Mouse (Mus musculus): Measurements from ENCODE around the gene Cers5.
"Not testable (repeated sequence)": the region's sequence is repeated elsewhere in the genome, so short reads cannot be mapped to it uniquely, and the experiment has no call there.

Cers5 gene

DNA sequence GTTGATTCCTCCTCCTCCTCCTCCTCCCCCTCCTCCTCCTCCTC, at the start of gene Cers5:
Gene Cers5 (minus strand): TSS at position 5 of the 44 bp plus-strand sequence.
- not testable (repeated sequence) for DNase-seq

DNA sequence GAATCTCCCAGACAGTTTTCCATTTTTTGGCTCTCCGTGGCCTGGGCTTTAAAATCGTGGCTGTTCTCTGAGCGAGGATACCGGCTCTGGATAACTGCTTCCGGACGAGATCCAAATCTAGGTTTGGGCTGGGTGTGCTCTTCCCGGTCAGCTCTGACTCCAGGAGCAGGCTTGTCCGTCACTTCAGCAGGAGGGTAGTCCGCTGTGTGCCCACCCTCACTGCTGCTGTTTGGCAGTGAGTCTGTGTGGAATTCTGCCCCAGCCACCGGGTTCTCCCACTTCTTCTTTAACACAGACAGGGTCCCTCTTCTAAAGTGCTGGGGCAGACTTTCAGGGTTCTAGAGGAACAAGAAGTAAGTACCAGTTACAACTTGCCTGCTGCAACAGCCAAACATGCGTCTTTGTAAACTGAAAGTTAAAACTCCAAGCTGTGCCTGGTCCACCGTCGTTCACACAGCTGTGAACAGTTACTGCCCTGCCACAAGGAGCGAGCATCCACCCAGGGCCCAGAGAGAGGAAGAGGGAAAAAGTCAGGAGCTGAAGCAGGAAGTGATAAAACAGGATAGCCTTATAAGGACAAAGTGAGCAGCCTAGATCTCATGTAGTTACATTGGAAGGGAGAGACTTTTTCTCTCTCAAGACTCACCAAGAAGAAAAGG, 47.1 kb upstream of the Cers5 start:
- DNase-seq, result no peak

DNA sequence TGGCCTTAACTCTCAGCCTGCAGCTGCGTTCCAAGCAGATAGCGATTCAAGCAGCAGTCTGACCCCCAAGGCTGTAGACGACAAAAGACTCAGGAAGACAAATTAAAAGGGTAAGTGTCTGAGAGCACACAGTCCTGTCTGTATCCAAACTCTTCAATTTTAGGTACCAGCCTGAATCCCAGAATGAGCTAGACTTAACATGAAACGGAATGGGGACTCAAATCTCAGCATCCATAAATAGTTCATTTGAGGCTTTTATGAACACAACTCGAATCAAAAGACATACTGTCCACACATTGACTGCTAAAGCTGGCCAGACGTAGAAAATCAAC, 46.4 kb upstream of the Cers5 start:
- DNase-seq, result no peak

DNA sequence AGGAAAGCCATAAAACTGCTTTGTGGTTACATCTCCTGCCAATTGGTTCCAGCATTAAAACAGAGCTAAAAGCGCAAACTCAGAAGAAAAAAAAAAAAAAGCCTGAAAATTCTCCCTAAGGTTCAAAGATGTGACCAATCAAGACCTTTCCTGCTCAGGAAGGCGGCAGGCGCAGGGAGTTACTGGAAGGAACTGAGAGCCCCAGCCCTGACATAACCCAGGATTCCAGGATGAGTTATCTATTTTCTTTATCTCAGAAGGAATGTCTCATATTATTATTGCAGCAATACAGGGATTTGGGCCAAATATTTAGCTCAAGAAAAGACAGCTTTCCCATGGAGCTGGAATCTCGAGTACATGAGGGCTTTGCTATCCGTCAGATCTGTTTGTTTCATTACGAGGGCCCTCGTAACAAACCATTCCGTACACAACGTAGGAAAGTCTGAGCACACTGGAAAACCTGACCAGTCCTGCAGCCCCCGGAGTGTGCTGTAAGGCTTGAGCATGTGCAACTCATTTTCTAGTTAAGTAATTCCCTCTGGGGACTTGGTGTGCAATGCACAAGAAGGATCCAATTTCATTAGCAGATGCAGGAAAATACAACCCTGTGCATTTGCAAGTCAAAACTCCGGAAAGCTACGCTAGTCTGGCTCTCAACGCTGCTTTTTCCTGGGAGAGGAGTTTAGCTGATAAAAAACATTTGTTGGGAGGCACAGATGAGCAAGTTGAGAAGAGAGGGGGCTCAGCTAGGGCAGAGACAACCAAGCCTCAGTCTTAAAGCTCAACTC, 45.8 kb upstream of the Cers5 start:
- DNase-seq, result no peak

DNA sequence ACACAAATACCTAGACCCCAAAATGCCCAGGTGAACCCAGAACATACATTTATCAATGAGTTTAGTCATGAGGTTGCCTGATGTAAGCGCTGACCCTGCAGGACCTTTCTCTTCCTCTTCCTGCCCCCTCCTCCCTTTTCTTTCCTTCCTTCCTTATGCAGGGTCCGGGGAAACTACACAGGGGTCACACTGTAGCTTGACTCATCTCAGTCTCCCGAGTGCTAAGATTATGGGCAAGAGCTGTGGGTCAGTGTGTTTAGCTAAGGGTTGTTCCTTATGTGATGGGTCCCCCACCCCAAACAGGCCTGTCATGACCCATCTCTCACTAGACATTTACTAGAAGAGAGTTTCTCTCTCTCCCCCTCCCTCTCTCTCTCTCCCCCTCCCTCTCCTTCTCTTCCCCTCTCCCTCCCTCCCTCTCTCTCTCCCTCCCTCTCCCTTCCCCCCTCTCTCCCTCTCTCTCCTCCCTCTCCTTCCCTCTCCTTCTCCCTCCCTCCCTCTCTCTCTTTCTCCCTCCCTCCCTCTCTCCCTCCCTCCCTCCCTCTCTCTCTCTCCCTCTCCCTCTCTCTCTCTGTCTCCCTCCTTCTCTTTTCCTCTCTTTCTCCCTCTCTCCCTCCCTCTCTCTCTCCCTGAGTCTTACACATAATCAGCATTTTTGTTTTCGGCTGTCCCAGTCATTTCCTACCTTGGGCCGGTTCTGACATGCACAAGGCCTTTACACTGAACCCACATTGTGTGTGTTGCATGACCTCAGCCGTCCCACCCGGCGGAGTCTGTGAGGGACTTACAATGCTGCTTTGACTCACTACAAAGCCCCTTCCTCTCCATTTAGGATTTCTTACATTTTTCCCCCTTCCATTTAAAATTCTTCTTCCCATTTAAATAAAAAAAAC, 44.9 kb upstream of the Cers5 start:
- no peak for DNase-seq

DNA sequence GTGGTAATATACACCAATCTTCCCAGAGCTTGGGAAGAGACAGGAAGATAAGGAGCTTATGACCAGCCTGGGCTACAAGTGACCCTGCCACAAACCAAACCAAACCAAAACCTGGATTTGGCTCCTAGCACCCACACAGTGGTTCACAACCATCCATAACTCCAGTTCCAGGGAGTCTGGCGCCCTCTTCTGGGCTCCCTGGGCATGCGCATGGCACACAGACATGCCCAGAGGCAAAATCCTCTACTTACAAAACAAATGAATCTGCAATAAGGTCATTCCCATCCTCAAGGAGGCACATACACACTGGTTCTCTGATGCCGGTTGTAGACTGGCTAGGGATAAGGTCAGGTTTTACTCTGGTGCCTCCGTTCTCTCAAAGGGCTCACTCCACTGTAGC, 43.3 kb upstream of the Cers5 start:
- DNase-seq, result no peak

DNA sequence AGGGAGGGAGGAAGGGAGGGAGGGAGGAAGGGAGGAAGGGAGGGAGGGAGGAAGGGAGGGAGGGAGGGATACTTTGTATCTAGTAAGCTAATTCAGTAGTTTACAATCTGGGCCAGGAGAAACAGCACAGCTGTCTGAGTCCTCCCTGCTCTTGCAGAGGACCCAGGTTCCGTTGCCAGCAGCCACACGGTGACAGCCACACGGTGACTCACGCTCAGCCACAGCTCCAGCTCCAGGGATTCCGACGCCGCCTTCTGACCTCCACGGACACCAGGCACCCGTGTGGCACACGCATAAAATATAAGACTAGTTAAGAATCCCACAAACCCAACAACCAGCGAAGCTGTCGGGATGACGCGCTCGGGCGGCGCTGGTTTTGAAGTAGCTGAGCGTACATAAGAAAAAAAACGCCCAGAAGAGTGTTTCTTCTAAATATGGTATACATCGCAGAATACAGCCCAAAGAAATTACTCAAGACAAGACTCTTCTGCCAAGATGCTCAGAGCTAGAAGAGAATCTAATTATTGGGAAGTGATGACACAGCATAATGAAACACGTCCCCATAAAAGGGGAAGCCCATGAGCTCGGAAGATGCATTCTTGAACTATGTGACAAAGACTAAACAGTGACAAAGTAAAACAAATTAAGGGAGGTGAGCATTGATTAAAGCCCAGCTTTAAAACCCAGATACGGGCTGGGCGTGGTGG, 42.0 kb upstream of the Cers5 start:
- DNase-seq, result no peak

DNA sequence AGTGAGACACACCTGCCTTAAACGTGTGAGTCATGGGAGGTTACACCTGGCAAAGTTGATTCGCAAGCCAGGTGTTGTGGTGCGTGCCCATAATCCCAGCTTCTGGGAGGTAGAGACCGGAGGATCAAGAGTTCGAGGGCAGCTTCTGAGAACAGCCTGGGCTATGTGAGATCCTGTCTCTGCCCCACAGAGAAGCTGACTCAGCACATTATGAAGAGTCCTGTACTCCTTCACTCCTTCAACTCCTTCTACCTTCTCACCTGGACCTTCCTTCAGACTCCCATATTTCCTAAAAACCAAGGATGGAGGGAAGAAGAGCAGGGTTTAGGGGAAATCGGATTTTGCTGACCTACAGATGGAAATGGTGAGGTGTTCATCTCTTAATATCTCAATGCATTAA, 41.0 kb upstream of the Cers5 start:
- DNase-seq, result no peak

DNA sequence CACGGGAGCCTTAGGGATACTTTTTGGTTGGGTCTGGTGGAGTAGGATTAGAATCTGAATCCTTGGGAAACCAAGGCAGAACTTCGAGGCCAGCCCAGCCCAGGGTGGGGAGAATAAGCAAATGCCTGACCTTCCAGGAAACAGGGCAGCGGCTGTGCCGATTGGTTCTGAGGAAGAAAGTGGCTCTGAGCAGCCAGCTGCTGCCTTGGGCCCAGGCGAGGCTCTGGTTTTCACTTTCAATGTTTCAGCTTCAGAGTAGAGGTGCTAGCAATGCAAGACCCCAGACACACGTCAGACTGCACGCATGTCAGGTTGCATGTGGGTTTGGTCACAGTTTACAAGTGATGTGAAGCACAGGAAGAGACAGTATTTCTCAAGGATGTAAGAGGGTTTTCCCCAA, 39.4 kb upstream of the Cers5 start:
- no peak for DNase-seq

DNA sequence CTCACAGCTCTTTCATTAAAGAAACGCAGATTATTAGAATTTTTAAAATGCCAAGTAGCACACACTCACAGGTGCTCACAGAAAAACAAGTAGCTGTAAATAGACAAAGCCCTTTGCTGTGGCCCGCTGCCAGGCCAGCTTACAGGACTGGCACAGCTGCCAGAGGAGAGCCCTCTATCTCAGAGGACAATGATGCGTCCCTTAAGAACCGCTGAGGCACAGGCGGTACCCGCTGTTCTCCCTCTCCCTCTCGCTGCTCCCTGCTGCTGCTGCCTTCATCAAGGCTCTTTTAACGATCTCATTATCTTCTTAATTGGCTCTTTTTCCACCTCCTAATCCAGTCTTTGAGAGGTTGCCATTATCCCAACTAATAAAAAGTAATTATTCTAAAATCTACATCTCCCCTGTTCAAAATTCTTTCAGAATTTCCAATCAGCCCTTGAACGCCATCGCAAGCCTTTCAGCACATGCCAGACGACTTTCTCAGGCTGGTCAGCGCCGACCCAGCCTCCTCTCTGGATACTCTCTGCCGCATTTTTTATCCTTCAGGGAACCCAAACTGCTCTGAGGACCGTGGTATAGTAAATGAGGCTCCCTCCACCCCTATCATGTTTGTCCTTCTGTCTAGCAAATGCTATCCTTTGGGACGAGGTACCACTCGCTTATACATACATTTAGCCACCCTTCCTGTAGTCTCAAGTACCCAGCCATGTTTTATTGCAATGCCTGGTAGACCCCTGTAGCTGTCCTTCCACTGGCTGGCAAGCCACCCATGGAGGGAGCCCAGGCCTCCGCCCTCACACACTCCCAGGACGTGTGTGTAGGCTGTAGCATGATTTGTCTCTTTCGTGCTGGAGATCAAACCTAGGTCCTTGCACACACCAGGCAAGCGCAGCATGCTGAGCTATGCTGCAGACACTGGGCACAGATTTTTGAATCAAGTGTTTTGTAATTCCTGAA, 35.4 kb upstream of the Cers5 start:
- DNase-seq, result peak in 1 of 2 experiments; percentile 46

DNA sequence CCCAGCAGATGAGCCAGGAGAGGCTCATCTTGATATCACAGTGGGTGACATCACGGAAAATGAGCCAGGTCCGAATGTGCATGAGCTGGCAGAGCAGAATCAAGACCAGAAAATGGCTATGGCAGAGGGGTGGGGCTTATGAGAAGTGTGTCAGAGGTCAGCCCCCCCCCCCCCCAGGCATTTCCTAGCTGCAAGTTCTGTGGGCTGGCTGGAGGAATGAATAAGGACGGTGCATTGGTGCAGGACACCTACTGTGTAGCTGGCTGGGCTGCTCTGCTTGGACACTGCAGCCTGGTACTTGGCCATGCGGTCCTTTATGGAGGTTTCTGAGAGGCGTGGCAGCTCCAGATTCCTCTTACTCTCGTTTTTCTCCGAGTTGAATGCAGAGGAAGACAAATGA, 33.5 kb upstream of the Cers5 start:
- no peak for DNase-seq

DNA sequence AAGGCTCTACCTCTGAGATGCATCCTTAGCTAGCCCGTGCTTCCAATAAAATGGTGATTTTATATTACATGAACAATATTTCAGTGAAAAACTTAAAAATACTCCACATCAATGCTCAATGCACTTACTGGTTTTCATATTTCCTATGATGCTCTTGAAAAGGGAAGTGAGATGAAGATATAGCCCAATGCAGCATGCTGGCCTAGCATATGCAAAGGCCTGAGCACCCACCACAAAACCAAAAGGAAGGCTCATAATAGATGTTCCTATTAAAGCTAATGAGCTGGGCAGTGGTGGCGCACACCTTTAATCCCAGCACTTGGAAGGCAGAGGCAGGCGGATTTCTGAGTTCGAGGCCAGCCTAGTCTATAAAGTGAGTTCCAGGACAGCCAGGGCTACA, 33.0 kb upstream of the Cers5 start:
- no peak for DNase-seq

DNA sequence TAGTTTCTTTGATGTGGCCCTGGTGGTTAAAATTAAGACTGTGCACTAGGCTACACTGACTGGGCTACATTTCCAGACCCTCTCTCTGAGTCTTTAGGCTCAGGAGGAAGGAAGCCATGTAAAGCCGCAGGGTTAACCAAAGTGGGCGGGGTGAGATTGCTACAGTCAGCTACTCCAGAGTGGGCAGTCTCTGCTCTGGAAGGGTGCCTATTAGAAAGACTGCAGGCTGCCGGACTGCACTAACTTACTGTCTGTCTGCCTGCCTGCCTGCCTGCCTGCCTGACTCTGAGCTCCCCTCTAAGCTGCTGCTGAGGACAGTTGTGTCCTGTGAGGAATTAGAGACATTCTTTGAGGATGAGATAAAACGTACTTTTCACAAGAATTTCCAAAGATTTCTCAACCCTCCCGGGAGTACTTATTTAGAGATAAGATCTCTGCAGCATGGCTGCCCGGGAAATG, 30.5 kb upstream of the Cers5 start:
- no peak for DNase-seq

DNA sequence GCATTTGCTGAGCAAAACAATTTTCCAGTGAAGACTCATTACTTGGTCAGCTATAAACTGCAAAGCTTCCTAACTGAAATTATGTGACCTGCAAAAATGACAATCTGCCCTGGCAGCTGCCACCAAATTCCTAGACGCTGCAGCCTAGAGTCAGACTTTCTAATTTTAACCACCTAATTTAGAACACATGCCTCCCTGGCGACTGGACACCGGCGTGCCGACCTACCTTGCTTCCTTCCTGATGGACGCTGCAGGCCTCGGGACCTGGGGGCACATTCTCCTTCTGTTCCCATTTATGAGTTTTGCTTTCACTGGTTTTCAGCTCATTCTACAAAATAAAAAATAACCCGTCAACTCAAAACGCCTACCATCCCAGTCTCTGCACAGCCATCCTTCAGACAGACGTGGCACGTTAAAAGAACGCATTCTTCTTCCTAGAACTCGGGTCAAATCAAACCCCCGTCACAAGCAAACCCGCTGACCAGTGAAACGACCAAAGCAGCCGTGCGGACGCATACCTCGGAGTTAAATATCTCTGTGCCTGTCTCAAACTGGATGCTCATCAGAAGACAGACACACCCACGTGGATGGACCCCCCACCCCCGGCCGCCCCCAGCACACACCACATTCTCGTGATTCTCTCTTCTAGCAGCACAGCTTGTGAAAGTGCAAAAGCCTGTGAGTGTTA, 29.3 kb upstream of the Cers5 start:
- peak; percentile 66 to 75 for DNase-seq

DNA sequence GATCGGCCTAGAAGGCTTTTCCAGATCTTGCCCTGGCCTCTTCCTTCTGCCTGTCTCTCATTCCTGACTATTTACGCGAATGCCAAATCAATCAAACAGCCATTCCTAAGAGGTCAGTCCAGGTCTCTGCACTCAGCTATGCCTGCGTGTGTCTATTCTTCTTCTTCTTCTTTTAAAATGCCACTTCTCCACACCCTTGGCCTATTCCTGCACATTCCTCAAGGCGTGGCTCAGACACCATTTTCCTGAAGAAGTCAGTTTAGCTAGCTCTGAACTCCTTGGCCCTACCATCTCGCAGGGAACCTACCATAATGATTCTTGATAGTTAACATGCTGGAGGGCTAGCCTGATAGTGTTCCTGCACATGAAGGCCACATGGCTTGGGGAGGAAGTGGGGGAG, 27.0 kb upstream of the Cers5 start:
- no peak for DNase-seq

DNA sequence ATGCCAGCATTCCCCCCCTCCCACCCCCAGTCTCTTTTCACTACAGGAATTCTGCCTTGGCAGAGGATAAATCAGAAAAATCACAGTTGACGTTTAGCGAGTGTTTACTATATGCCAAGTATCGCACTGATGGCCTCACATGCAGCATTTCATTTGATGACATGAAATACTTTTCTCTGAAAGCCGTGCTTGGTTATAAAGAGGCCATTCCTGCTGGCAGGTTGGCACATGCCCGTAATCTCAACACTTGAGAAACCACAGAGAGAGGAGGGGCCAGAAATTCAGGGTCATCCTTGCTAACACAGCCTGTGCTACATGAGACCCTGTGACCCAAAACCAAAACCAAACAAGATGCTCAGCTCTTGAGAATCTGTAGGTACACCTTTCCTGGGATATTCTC, 25.2 kb upstream of the Cers5 start:
- no peak for DNase-seq

DNA sequence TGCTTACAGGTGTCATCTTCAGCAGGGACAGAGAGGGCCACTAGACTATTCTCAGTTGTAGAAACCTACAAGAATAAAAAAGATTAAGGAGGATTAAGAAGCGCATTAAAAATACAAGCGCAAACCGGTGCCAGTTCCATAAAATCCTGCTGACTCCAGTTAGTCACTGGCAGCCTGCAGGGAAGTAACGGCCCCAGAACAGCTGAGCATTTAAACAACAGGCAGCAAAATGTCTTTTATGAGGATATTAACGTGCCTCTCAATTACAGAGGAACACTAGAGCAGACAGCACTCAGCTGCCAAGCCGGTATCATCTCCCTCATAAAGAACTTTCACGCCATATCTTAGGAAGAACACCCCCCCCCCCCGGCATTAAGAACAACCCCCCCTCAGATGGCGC, 24.1 kb upstream of the Cers5 start:
- DNase-seq, result no peak

DNA sequence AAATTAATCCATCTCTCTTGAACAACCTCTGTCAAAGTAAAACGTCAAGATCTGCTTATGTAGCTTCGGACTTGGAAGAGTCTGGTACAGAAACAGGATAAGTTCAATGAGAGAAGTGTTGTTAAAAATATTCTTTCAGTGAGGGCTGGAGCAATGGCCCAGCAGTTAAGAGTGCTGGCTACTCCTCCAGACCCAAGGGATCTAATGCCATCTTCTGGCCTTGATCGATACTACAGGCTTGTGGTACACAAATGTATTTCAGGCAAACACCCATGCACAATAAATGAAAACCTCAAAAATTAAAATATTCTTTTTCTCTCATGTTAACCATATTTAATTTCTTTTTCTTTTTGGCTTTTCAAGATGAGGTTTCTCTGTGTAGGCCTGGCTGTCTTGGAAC, 23.4 kb upstream of the Cers5 start:
- peak in 1 of 2 experiments; percentile 61 for DNase-seq

DNA sequence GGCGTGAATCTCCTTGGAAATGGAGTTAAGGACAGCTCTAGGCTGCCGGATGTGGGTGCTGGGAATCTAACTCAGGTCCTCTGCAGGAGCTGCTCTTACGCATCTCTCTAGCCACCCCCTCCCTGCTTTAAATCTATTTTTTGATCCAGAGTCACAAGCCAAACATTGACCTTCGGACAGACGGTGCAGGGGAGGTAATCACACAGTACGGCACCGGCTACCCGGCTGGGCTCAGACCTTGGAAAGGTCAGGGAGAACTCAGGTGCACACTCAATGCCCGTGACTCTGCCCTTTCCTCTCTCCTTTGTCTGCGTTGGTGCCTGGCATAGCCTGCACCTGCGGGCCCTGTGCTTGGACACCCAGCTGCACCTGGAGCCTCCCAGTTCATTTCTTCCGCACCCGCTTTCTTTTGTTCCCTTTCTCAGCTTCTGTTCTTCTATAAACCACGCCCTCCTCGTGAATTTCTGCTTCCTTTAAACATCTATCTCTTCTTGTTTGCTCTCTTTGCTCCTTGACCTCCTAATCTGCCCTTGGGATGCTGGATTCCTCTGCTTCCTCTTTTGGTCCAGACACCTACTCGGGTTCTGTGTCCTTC, 19.6 kb upstream of the Cers5 start:
- DNase-seq, result no peak

DNA sequence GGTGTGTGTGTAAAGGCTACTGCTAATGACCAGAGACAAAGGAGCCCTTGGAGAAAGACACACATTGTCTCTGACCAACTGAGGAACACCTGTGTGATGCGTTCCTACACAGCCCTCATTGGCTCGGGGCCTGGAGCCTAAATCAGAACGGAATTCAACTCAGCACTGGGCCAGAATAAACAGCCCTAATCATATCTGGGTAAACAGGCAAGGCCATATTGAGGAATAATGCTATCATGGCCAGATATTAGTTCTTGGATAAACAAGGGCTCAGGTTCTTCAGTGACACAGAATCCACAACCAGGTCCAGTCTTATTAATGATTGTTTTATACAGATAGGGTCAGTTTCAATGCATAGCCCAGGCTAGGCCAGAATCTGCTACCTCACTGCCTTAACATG, 18.3 kb upstream of the Cers5 start:
- DNase-seq, result no peak

DNA sequence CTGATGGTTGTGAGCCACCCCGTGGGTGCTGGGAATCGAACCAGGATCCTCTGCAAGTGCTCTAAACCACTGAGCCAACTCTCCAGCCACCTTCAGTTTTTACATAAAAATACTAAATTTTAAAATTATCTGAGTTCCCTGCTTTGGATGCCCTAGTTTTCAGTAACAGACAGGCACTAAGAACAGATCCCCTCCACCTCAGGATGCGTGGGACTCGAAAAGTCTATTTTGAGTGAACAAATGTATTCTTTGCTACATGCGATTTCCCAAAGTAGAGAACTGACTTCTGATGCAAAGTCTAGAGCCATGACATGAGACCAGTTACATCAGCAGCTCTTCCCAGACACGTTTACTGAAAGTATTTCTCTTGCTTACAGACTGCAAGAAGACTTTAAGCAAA, 17.8 kb upstream of the Cers5 start:
- DNase-seq, result no peak
